Mouse (Mus musculus) heart, adult 8-10 months (tissue): ENCODE data around the gene Ccn2. TPM values are rescaled to one million over a fixed set of nuclear protein-coding genes. Genes with fewer than 3 reads are reported as not detected.

Source experiments
- DNase-seq: peaks from one replicate; pipeline ENCODE4 v3.0.0; 2022; ENCODE audit warnings: low spot score
- total RNA-seq, 4 experiments: library from RNA; stranded (reverse); gene quantifications; 2 replicates each; pipeline ENCODE4 v1.2.4; 2022

The Ccn2 gene
- total RNA-seq, 4 experiments from 2014 or later, result 53.9 to 107 (median 63.8) TPM

GRCm38 (mm10) chr10:24640186-24640875, 45.1 kb downstream of the Ccn2 start:
- no peak for DNase-seq

GRCm38 (mm10) chr10:24641416-24642140, 46.3 kb downstream of the Ccn2 start:
- DNase-seq, result no peak

GRCm38 (mm10) chr10:24642796-24643580, 47.7 kb downstream of the Ccn2 start:
- DNase-seq, result no peak

- DNase-seq, result peak; percentile 40
Observed at GRCm38 (mm10) chr10:24645169-24645568, 49.9 kb downstream of the Ccn2 start.

Other genes starting within 250 kb of the Ccn2 start
- 1 to 10 TPM; 5.2 to 6.5 (median 5.5) TPM for gene Enpp1, start 116.7 kb downstream of the Ccn2 start, total RNA-seq
- 1 to 10 TPM; 1.6 to 3.5 (median 2.8) TPM for gene Enpp3, start 247.4 kb downstream of the Ccn2 start, total RNA-seq